In the genomic region with DNA sequence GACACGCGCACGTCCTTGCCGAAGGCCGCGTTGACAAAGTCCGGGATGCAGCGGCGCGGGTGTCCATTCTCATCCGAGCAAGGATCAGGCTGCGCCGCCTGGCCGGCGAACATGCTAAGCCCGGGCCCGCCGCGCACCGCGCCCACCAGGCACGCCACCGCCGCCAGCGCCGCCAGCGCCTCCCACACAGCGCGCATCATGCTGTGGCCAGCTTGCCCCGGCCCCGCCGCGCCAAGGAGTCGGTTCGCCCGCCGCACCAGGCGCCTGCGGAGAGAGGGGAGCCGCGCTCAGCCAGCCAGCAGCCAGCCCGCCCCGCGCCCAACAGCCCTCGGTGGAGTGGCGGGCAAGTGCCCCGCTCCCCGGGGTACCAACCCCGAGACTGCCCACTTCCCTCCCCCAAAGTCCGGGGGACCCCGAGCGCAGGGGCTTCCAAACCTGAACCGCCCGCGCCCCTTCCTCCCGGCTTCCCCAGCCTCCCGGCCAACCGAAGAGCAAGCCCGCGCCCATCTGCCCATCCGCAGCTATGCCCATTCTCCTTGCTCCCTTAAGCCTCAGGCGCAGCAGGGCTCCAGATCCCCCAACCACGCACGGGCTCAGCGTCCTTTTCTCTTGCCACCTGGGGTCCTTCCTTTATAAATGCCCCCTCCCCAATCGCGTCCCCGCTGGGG, we compare ENCODE assay signal across 8 mouse cellular contexts. TPM values are rescaled to one million over a fixed set of nuclear protein-coding genes. Genes with fewer than 3 reads are reported as not detected.
DNase-seq lines count a peak whose midpoint lies in the region; ATAC-seq and TF ChIP-seq lines count a peak whose summit lies in the region.

No protein-coding gene starts in this region.

- in situ Hi-C loops in Patski (cut with MboI; ENCODE audit: low pct_unique_long_range_greater_than_20kb): no loop called here

- peak overlapping the region; percentile 65; the same call in 1 of the 2 replicates for H3K27ac ChIP-seq in forebrain, embryonic 14.5 days (ENCODE audit: low read depth, low read length)
- H3K27ac ChIP-seq in lung, embryonic 16.5 days (ENCODE audit: low read length): no peak overlapping the region; the same call in 1 of the 2 replicates
- peak overlapping the region; percentile 77 for H3K27ac ChIP-seq in stomach, embryonic 14.5 days (ENCODE audit: low read length)

- H3K4me2 ChIP-seq in forebrain, embryonic 14.5 days (ENCODE audit: low read length): peak overlapping the region; percentile 93
- peak overlapping the region; percentile 99 for H3K4me2 ChIP-seq in lung, embryonic 16.5 days (ENCODE audit: low read depth, low read length)
- H3K4me2 ChIP-seq in stomach, embryonic 14.5 days (replicated peaks; ENCODE audit: low read depth, low read length): peak overlapping the region; percentile 94

- TF ChIP-seq CTCF in Patski (IDR thresholded peaks at IDR 0.05): no peak

- H3K9me3 ChIP-seq in forebrain, embryonic 14.5 days (replicated peaks; ENCODE audit: control insufficient read depth, low read length): no peaks in the 10 kb centered on the region
- no peaks in the 10 kb centered on the region for H3K9me3 ChIP-seq in lung, embryonic 16.5 days (ENCODE audit: control insufficient read depth, low read length)
- no peaks in the 10 kb centered on the region for H3K9me3 ChIP-seq in stomach, embryonic 14.5 days (ENCODE audit: control insufficient read depth, low read depth, low read length)

- H3K36me3 ChIP-seq in forebrain, embryonic 14.5 days (ENCODE audit: control insufficient read depth, insufficient read depth, low read length): no peaks in the 10 kb centered on the region
- H3K36me3 ChIP-seq in lung, embryonic 16.5 days (ENCODE audit: control insufficient read depth, insufficient read depth, low read length): no peaks in the 10 kb centered on the region
- no peaks in the 10 kb centered on the region for H3K36me3 ChIP-seq in stomach, embryonic 14.5 days (ENCODE audit: control insufficient read depth, insufficient read depth, low read length)

- peaks cover 26% of the 10 kb centered on the region for H3K4me1 ChIP-seq in forebrain, embryonic 14.5 days (ENCODE audit: control insufficient read depth, insufficient read depth, low read length)
- peaks cover 16% of the 10 kb centered on the region for H3K4me1 ChIP-seq in lung, embryonic 16.5 days (replicated peaks; ENCODE audit: control insufficient read depth, insufficient read depth, low read length)
- H3K4me1 ChIP-seq in stomach, embryonic 14.5 days (ENCODE audit: control insufficient read depth, insufficient read depth, low read length): peaks cover 18% of the 10 kb centered on the region

- peak; percentile 51 for ATAC-seq in Patski
- ATAC-seq in forebrain, embryonic 14.5 days: peak; percentile 50
- ATAC-seq in lung, embryonic 16.5 days (ENCODE audit: low read depth): peak; percentile 55
- ATAC-seq in stomach, embryonic 14.5 days (ENCODE audit: insufficient number of reproducible peaks, insufficient read depth, low FRiP score, low read depth): peak; percentile 43; the same call in 1 of the 2 replicates
- no peak for ATAC-seq in frontal cortex, adult (ENCODE audit: low TSS enrichment)

- H3K27me3 ChIP-seq in Patski: no peaks in the 10 kb centered on the region
- H3K27me3 ChIP-seq in forebrain, embryonic 14.5 days (replicated peaks; ENCODE audit: control insufficient read depth, insufficient read depth, low read length): peaks cover 65% of the 10 kb centered on the region
- H3K27me3 ChIP-seq in lung, embryonic 16.5 days (ENCODE audit: control insufficient read depth, insufficient read depth, low read depth, low read length): peaks cover 66% of the 10 kb centered on the region
- peaks cover 14% of the 10 kb centered on the region for H3K27me3 ChIP-seq in stomach, embryonic 14.5 days (ENCODE audit: control insufficient read depth, insufficient read depth, low read length)

- peak; percentile 47 to 67 for DNase-seq in heart, adult 18-20 months
- no peak for DNase-seq in heart, adult 8-10 months (ENCODE audit: low spot score)
- no peak for DNase-seq in Patski (ENCODE audit: low read depth, low spot score)
- DNase-seq in forebrain, embryonic 14.5 days (ENCODE audit: low spot score): no peak
- DNase-seq in induced T-regulatory cell, adult 2 months (ENCODE audit: low read depth): peak; percentile 24

- POLR2A ChIA-PET in Patski (lab: Charles Lee): interaction anchor here (0.6 to 1.0 kb wide), 3 partner anchors 72 to 270 kb away, joined by 3 read pairs; no protein-coding TSS in a partner anchor

- CTCF ChIA-PET in Patski (lab: Charles Lee): interaction anchor here (2.0 kb wide), 1 partner anchor 22 kb away, joined by 6 read pairs; no protein-coding TSS in a partner anchor

- H3K9ac ChIP-seq in forebrain, embryonic 14.5 days (ENCODE audit: low read length): peak overlapping the region; percentile 71
- peak overlapping the region; percentile 71 for H3K9ac ChIP-seq in lung, embryonic 16.5 days (ENCODE audit: low read length)
- peak overlapping the region; percentile 63 for H3K9ac ChIP-seq in stomach, embryonic 14.5 days (replicated peaks; ENCODE audit: low read depth, low read length)

- under 1% methylated on average over 50 of the region's 68 CpGs for WGBS in forebrain, embryonic 14.5 days
- whole genome bisulfite sequencing in lung, embryonic 16.5 days: under 1% methylated on average over 48 of the region's 68 CpGs
- WGBS in stomach, embryonic 14.5 days: under 1% methylated on average over 61 of the region's 68 CpGs

- peak overlapping the region; percentile 62 for H3K4me3 ChIP-seq in forebrain, embryonic 14.5 days (ENCODE audit: low read depth, low read length)
- H3K4me3 ChIP-seq in lung, embryonic 16.5 days (ENCODE audit: low read length): peak overlapping the region; percentile 74
- H3K4me3 ChIP-seq in stomach, embryonic 14.5 days (ENCODE audit: low read depth, low read length): peak overlapping the region; percentile 70

RNA-seq across cellular contexts. Expression of gene Ntn1, which starts 14.6 kb away (rescaled TPM):
- total RNA-seq in heart, adult 18-20 months (2021): 10 to 100 TPM; 72.7 to 76.0 TPM
- 10 to 100 TPM; 62.6 to 88.8 (median 70.8) TPM for total RNA-seq in heart, adult 8-10 months (2022)
- polyA plus RNA-seq in Patski (2021): 67.1 TPM
- polyA plus RNA-seq in forebrain, embryonic 14.5 days (2014; fragmentation: Nextera tagmentation; extraction: Ambion mirVana): 3.5 TPM in 2 replicates
- polyA plus RNA-seq in lung, embryonic 16.5 days (2015; fragmentation: Nextera tagmentation; extraction: Ambion mirVana): 1.7 and 1.9 TPM in 2 replicates
- 8.7 and 10.9 TPM in 2 replicates for polyA plus RNA-seq in stomach, embryonic 14.5 days (2014; fragmentation: Nextera tagmentation; extraction: Ambion mirVana)

RNA-seq across cellular contexts. Expression of gene Pik3r5, which starts 45.9 kb away (rescaled TPM):
- 1 to 10 TPM; 1.1 to 1.9 TPM for total RNA-seq in heart, adult 18-20 months (2021)
- total RNA-seq in heart, adult 8-10 months (2022): 1 to 10 TPM in 1 of 4 experiments, under 1 TPM in 3; 0.31 to 1.6 (median 0.70) TPM
- polyA plus RNA-seq in Patski (2021): 5.7 TPM
- 0.11 and 0.20 TPM in 2 replicates for polyA plus RNA-seq in forebrain, embryonic 14.5 days (2014; fragmentation: Nextera tagmentation; extraction: Ambion mirVana)
- 0.55 and 0.67 TPM in 2 replicates for polyA plus RNA-seq in lung, embryonic 16.5 days (2015; fragmentation: Nextera tagmentation; extraction: Ambion mirVana)
- polyA plus RNA-seq in stomach, embryonic 14.5 days (2014; fragmentation: Nextera tagmentation; extraction: Ambion mirVana): 1.1 and 1.3 TPM in 2 replicates

Comparison
In these comparisons a context has a peak if more than half of its experiments do, and no peak if none do; other contexts are left out.
1. DNase-seq: peak in heart, adult 18-20 months (2 of 2) and induced T-regulatory cell, adult 2 months (single experiment); none in heart, adult 8-10 months (single experiment), Patski (single experiment) and forebrain, embryonic 14.5 days (single experiment).
2. Peak in every context shown above with its lines, with median percentiles within 50 percentile points of each other: H3K4me2 ChIP-seq, H3K4me3 ChIP-seq and H3K9ac ChIP-seq.